Mouse (Mus musculus): Measurements from ENCODE around the gene 2410004P03Rik.
"Not testable (repeated sequence)": the region's sequence is repeated elsewhere in the genome, so short reads cannot be mapped to it uniquely, and the experiment has no call there.

2410004P03Rik gene

GRCm38 (mm10) chr12:17021125-17021524 is 9.6 kb upstream of the 2410004P03Rik start:
- not testable (repeated sequence) for DNase-seq

GRCm38 (mm10) chr12:17018468-17018867 is 6.9 kb upstream of the 2410004P03Rik start:
- peak; percentile 80 for DNase-seq

DNA sequence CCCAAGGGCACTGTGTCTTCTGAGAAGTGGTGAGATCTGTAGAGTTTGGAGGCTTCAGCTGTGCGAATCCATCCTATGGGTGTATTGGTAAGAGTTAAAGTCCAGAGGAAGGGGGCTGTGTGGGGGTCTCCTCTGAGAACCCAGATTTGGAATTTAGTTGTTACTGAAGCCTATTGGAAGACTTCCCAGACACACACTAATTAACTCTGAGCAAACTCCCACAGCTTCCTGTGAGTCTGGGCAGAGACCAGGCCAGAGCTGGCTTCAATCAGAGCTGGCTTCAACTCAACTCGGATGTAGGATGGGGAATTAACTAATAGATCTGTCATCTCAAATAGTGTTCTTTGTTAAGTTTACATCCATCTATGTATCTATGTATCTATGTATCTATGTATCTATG is 4.2 kb upstream of the 2410004P03Rik start:
- DNase-seq: peak; percentile 41 to 48

- DNase-seq: no peak
Observed at GRCm38 (mm10) chr12:17012067-17012899, 756 bp upstream of the 2410004P03Rik start.

DNA sequence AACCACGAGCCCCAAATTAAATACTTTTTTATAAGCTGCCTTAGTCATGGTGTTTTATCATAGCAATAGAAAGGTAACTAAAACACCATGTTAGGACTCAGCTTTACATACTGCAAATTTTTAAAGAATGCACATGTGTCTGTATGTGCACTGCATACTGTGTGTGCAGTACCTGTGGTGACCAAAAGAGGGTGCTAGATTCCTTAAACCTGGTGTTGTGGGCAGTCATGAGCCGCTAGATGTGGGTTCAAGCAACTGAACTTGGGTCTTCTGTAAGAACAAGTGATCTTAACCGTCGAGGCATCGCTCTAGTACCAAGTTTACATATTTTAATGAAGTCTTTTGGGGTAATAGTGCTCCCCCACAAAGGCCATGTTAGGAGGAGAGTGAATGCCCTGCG is 2.1 kb downstream of the 2410004P03Rik start:
- DNase-seq: no peak

GRCm38 (mm10) chr12:17001211-17001610 is 10.3 kb downstream of the 2410004P03Rik start:
- DNase-seq: no peak

DNA sequence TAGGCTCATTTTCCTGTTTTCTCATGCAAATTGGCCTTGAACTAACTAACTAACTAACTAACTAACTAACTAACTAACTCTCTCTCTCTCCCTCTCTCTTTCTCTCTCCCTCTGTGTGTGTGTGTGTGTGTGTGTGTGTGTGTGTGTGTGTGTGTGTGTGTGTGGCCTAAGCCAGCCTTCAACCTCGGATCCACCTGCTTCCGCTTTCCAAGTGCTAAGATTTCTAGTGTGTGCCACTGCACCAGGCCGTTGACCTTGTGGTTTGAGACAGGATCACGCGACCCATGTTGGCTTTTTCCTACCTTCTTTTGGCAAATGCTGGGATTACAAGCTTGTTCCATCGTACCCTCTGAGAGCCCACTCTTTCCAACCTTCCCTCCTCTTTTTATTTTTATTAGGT is 10.9 kb downstream of the 2410004P03Rik start:
- DNase-seq: no peak

DNA sequence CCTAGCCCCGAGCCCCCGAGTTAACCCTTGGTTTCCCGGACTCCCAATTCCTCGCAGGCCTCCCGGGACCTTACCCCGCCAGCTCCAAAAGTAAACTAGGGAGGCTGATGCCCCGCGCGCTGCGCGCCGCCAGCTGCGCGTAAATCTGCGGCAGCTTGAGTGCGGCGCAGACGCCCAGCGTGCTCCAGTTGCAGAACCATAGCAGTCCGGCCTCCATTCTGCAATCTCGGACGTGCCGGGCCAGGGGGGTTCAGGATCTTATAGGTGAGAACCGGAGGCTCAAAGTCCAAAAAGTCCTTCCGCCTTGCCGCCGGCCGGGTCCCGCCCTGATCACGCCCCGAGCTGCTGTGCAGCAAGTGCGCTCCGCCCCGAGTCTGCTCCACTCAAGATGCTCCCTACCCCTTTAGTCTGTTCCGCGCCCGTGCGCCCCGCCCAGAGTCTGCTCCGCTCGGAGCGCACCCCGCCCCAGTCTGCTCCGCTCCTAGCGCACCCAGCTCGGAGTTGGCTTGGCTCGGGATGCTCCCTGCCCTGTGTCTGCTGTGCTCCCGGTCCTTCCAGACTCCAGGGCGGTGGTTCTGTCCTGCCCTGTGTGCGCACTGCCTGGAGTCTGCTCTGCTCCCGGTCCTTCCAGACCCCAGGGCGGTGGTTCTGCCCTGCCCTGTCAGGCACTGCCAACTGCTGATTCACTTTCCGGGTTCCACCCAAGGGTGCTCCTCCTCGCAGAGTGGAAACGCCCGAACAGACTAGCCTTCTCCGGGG is 11.6 kb downstream of the 2410004P03Rik start, which contains the start of gene Pqlc3:
TSS of gene Pqlc3 (minus strand) at position 670 of the 759 bp plus-strand sequence.
- peak; percentile 87 to 92 for DNase-seq

DNA sequence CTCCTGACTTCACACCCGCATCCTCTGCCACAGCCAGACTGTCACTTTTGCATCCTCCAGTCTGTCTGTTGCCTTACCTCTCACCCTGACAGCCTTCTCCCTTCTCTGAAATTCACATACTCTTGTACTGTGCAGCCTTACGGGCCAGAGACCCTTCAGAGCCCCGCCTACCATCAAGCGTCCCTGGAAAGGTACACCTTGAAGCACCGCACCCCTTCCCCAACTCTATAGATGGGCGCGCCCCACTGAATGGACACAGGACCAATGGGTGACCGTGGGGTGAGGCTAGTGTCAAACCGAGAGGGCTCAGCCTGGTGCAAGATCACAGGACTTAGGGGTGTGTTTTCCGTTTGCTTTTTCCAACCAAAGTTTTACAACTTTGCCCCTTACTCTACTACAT is 12.4 kb downstream of the 2410004P03Rik start:
- DNase-seq: peak in 1 of 2 experiments; percentile 21

DNA sequence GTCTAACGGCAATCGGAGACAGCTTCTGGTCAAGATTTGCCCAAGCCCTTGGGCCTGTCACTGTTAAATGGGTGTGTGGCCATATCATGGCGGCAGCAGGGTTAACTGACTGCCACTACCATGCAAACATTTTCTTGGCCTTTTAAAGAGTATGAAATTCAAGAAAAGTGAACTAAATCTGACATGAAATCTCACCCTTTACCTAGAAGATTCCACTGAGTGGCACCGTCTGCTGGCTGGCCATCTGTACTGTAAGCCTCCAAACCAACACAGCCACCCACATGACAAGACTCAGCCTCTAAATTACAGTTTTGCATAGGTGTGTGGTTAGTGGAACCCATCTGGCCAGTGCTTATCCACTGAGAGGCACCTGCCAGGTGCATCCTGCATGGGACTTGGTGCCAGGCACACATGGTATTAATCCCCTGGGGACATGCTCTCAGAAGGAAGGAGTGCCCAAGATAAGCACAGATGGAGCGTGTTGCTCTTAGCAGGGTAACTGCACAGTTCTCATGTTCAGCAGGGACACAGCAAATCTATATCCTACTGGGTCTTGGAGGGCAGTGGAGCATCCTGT is 14.6 kb downstream of the 2410004P03Rik start:
- no peak for DNase-seq

- no peak for DNase-seq
Observed at GRCm38 (mm10) chr12:16996281-16996680, 15.2 kb downstream of the 2410004P03Rik start.

GRCm38 (mm10) chr12:16994291-16994690 is 17.2 kb downstream of the 2410004P03Rik start:
- DNase-seq: no peak

DNA sequence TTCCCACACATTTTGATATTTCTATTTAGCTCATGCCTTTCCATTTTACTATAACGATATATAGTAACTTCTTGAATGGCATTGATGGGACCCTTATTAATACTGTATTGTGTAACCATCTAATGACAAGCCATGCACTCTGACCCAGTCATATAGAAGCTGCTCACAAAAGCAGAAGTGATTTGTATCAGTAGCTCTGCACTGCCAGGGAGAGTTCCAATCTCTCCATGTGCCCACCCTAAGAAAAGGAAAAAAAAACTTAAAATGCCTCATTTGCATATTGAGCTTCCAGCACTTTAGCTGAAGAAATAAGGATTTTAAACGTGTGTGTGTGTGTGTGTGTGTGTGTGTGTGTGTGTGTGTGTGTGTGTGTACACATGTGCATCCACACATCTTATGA is 19.2 kb downstream of the 2410004P03Rik start:
- DNase-seq: no peak

GRCm38 (mm10) chr12:16991376-16991775 is 20.2 kb downstream of the 2410004P03Rik start:
- no peak for DNase-seq

GRCm38 (mm10) chr12:16985778-16986177 is 25.7 kb downstream of the 2410004P03Rik start:
- no peak for DNase-seq

DNA sequence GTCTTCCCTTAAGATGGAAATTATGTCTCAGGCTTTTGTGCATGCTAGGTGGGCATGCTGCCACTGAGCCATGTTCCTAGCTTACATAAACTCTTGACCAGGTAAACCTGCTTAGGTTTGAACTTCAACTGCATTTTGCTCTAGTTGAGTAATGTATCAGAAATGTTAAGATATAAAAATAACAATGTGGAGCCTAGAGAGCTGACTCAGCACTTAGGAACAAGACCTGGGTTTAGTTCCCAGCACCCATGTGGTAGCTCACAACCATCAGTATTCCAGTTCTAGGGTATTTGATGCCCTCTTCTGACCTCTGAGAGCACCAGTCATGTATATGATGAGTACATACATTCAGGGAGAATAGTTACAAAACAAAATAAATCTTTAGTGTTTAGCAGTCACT is 34.4 kb downstream of the 2410004P03Rik start:
- no peak for DNase-seq

DNA sequence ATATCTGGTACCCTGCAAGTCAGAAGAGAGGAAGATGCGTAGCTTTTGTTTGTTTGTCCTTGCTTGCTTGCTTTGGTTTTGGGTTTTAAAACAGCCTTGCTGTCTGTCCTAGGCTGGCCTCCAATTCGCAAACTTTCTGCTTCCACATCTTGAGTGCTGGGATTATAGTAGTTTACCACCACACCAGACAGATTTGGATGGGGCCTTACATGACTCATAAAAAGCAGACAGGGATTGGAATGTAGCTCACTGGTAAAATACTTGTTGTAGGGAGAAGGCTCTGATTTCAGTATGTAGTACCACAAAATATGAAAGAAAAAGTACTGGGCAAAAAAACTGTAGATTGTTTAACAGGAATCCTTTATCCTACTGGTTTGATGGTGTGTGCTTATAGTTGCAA is 44.7 kb downstream of the 2410004P03Rik start:
- no peak for DNase-seq

DNA sequence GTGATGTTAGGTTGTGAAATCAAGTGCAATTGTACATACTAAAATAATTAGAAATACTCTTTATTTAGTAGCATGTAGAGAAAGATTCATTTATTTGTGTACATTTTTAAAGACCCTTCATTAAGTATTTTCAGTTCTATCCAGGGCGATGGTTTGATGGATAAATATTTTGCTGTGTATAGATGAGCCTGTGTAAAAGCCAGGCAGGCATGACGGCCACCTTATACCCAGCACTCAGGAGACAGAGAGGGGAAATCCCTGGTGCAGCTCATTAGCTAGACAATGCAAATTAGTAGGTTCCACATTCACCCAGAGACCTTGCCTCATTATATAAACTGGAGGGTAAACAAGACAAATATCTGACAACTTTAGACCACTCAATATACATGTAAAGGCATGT is 48.2 kb downstream of the 2410004P03Rik start:
- DNase-seq: no peak

- DNase-seq: peak; percentile 11 to 25
Observed at GRCm38 (mm10) chr12:16958851-16959250, 52.7 kb downstream of the 2410004P03Rik start.

All from kidney, postnatal 4 days (tissue).